Mouse (Mus musculus): ENCODE measurements around the gene Pofut2. TPM values are rescaled to one million over a fixed set of nuclear protein-coding genes. Genes with fewer than 3 reads are reported as not detected.

Gene Pofut2
- total RNA-seq (2021) = 10 to 100 TPM; 66.2 to 68.2 TPM
- long read RNA-seq, experiment 1, transcript Pofut2-201 (9 exons, 2,290 nt) = major isoform, 65 of 99 reads
- long read RNA-seq, experiment 1, partial matches to known transcripts = 28 of 99 reads
- long read RNA-seq, experiment 1, other reads (novel, unspliced or antisense) = 6 of 99 reads
- long read RNA-seq, experiment 2, transcript Pofut2-201 (9 exons, 2,290 nt) = major isoform, 36 of 73 reads
- long read RNA-seq, experiment 2, partial matches to known transcripts = 25 of 73 reads
- long read RNA-seq, experiment 2, other reads (novel, unspliced or antisense) = 12 of 73 reads

GRCm38 (mm10) chr10:77258704-77259621 is at the start of gene Pofut2:
TSS of gene Pofut2 (plus strand) at chr10:77259218.
- peak; percentile 96 for DNase-seq

- DNase-seq = peak; percentile 35
Observed at GRCm38 (mm10) chr10:77209261-77209660, 49.8 kb upstream of the Pofut2 start.

GRCm38 (mm10) chr10:77210666-77211065 is 48.4 kb upstream of the Pofut2 start:
- no peak for DNase-seq

GRCm38 (mm10) chr10:77211116-77211570 is 47.9 kb upstream of the Pofut2 start:
- peak; percentile 84 for DNase-seq

- no peak for DNase-seq
Observed at GRCm38 (mm10) chr10:77212354-77213120, 46.5 kb upstream of the Pofut2 start.

- DNase-seq = no peak
Observed at GRCm38 (mm10) chr10:77213483-77213882, 45.5 kb upstream of the Pofut2 start.

- DNase-seq = peak; percentile 47
Observed at GRCm38 (mm10) chr10:77214586-77214985, 44.4 kb upstream of the Pofut2 start.

- no peak for DNase-seq
Observed at GRCm38 (mm10) chr10:77215641-77216040, 43.4 kb upstream of the Pofut2 start.

- no peak for DNase-seq
Observed at GRCm38 (mm10) chr10:77216313-77216712, 42.7 kb upstream of the Pofut2 start.

GRCm38 (mm10) chr10:77217155-77217731 is 41.8 kb upstream of the Pofut2 start:
- no peak for DNase-seq

GRCm38 (mm10) chr10:77218059-77218458 is 41.0 kb upstream of the Pofut2 start:
- DNase-seq = no peak

GRCm38 (mm10) chr10:77219411-77220025 is 39.5 kb upstream of the Pofut2 start:
- DNase-seq = no peak

GRCm38 (mm10) chr10:77221108-77221507 is 37.9 kb upstream of the Pofut2 start:
- DNase-seq = no peak

GRCm38 (mm10) chr10:77222963-77223552 is 36.0 kb upstream of the Pofut2 start:
- DNase-seq = no peak

- DNase-seq = no peak
Observed at GRCm38 (mm10) chr10:77224390-77224789, 34.6 kb upstream of the Pofut2 start.

GRCm38 (mm10) chr10:77225414-77225813 is 33.6 kb upstream of the Pofut2 start:
- DNase-seq = peak; percentile 31

GRCm38 (mm10) chr10:77225995-77226688 is 32.9 kb upstream of the Pofut2 start:
- no peak for DNase-seq

GRCm38 (mm10) chr10:77226691-77227367 is 32.2 kb upstream of the Pofut2 start:
- DNase-seq = no peak

GRCm38 (mm10) chr10:77227368-77227723 is 31.7 kb upstream of the Pofut2 start:
- DNase-seq = no peak
